Mouse (Mus musculus): ENCODE results near the gene Rapsn. TPM values are rescaled to one million over a fixed set of nuclear protein-coding genes. Genes with fewer than 3 reads are reported as not detected.
"Not testable (repeated sequence)": the region's sequence is repeated elsewhere in the genome, so short reads cannot be mapped to it uniquely, and the experiment has no call there.

Gene Rapsn
- polyA plus RNA-seq, 1 experiment from 2014 or later, result 2.1 TPM

DNA sequence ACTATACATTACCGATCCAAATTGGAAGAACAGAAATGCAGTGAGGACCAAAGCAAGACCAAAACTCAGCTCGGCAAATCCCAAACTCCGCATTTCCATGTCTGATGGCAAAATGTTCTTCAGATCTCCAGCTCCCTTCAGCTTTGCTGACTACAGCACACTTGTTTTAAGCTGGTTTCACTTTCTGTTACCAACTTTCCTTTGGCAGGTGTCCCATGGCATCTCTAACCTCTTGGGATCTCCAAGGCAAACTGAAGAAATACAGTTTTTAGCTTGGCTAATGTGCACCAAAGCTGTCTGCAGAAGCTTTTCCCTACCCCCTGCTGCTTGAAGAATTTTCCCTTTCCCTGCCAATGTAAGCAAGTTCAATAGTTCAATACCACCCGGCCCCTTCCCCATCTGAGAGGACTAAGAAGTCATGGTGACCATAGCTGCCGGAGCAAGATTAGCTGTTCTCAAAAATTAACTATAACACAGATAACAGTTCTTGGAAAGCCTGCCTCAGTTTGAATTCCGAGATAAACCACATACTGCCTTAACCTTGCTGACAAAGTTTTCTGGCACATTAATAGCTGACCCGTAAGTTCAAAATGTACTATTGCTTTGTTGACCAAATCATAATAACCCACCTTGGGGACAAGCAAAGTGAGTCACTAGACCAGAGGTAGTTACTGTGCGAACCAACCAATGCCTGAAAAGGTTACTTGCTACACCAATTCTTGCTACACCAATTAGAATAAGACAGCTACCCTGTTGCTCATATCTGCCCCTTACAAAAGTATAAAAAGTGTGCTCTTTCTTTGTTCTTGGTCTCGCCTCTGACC lies 7.8 kb upstream of the Rapsn start:
- H3K4me3 ChIP-seq, result no peak overlapping the region
- 81% methylated on average over 9 of the region's 9 CpGs for WGBS
- no peaks in the 10 kb centered on the region for H3K9me3 ChIP-seq
- H3K9ac ChIP-seq, result no peak overlapping the region
- H3K4me2 ChIP-seq, result no peak overlapping the region
- no peaks in the 10 kb centered on the region for H3K36me3 ChIP-seq
- no peaks in the 10 kb centered on the region for H3K27me3 ChIP-seq
- no peak for ATAC-seq (ENCODE audit: low read depth)
- H3K4me1 ChIP-seq (replicated peaks), result no peaks in the 10 kb centered on the region
- H3K27ac ChIP-seq (replicated peaks), result no peak overlapping the region

DNA sequence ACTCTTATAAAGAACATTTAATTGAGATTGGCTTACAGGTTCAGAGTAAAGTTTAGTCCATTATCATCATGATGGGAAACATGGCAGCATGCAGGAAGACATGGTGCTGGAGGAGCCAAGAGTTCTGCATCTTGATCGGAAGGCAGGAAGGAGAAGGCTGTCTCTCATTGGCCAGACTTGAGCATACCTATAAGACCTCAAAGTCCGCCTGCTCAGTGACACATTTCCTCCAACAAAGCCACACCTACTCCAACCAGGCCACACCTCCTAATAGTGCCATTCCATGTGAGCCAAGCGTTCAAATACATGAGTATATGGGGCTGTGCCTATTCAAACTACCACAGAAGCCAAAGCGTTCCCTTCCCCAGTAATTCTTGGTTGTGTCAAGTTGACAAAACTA lies 4.2 kb upstream of the Rapsn start:
- Histone ChIP-seq H3K4me3 (no peak overlapping the region), H3K4me1 (replicated peaks) (no peaks in the 10 kb centered on the region), H3K27ac (replicated peaks) (no peak overlapping the region), H3K27me3 (no peaks in the 10 kb centered on the region), H3K9me3 (no peaks in the 10 kb centered on the region), H3K9ac (no peak overlapping the region), H3K36me3 (no peaks in the 10 kb centered on the region), H3K4me2 (no peak overlapping the region)
- no peak for ATAC-seq (ENCODE audit: low read depth)
- 86% methylated on average over 4 of the region's 4 CpGs for WGBS

DNA sequence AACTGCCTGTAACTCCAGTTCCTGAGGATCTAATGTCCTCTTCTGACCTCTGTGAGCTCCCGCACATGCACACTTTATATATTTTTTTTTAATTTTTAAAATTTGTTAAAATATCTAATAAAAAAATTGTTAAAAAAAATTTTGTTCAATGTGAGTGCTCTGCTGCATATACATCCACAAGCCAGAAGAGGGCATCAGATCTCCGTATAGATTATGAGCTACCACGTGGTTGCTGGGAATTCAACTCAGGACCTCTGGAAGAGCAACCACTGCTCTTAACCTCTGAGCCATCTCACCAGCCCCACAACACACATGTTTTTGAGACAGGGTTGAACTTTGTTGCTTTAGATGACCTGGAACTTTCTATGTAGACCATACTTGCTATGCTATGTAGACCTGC lies 2.4 kb upstream of the Rapsn start:
- Histone ChIP-seq H3K9ac (no peak overlapping the region), H3K36me3 (no peaks in the 10 kb centered on the region), H3K4me2 (no peak overlapping the region), H3K4me1 (replicated peaks) (no peaks in the 10 kb centered on the region), H3K27me3 (no peaks in the 10 kb centered on the region), H3K27ac (replicated peaks) (no peak overlapping the region), H3K9me3 (no peaks in the 10 kb centered on the region), H3K4me3 (no peak overlapping the region)
- 23% methylated on average over 3 of the region's 3 CpGs for WGBS
- ATAC-seq (ENCODE audit: low read depth), result no peak

DNA sequence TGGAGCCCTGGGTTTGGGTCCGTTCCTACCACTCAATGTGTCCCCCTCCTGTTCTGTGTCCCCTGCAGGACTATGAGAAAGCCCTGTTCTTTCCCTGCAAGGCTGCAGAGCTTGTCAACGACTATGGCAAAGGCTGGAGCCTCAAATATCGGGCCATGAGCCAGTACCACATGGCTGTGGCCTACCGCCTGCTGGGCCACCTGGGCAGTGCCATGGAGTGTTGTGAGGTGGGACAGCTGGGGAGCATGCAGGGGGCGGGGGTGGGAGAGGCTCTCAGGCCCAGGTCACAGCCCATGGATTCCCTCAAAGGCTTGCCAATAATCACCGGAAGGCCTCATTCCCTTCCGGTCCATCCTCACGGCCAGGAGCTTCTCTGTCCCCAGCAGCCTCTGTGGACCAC lies 6.4 kb downstream of the Rapsn start:
- 72% methylated on average over 8 of the region's 8 CpGs for WGBS
- no peak overlapping the region for H3K4me2 ChIP-seq
- no peak overlapping the region for H3K27ac ChIP-seq (replicated peaks)
- no peak overlapping the region for H3K4me3 ChIP-seq
- H3K9ac ChIP-seq, result no peak overlapping the region
- no peaks in the 10 kb centered on the region; the same call in 1 of the 2 replicates for H3K4me1 ChIP-seq (replicated peaks)
- H3K36me3 ChIP-seq, result no peaks in the 10 kb centered on the region
- no peak for ATAC-seq (ENCODE audit: low read depth)
- H3K27me3 ChIP-seq, result no peaks in the 10 kb centered on the region
- no peaks in the 10 kb centered on the region for H3K9me3 ChIP-seq

DNA sequence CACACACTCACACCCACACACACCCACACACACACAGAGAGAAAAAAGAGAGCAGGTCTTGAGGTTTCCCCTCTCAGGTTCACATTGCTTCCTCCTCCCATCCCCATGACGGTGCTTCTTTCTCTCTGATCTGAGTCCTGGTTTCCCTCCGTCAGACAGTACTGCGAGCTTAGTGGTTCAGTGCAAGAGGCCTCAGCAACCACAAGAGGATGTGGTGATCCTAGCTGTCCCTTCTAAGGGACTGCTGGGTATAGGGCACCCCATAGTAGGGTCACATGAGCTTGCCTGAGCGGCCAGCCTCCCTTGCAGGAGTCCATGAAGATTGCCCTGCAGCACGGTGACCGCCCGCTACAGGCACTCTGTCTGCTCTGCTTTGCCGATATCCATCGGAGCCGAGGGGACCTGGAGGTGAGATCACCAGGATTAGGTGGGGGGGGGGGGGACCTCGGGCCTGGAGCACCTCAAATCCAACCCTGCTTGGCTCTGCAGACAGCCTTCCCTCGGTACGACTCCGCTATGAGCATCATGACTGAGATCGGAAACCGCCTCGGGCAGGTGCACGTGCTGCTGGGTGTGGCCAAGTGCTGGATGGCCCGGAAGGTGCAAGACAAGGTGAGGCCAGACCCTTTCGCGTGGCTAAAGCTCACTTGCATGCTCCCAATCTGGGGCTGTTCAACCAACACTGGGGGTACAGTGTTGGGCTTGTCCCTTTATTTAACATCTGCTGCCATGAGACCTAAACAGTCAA lies 7.4 kb downstream of the Rapsn start:
- H3K9ac ChIP-seq, result no peak overlapping the region
- 74% methylated on average over 21 of the region's 21 CpGs for WGBS
- H3K27ac ChIP-seq (replicated peaks), result no peak overlapping the region
- no peak overlapping the region for H3K4me2 ChIP-seq
- H3K4me3 ChIP-seq, result no peak overlapping the region
- H3K4me1 ChIP-seq (replicated peaks), result no peaks in the 10 kb centered on the region; the same call in 1 of the 2 replicates
- H3K9me3 ChIP-seq, result no peaks in the 10 kb centered on the region
- no peaks in the 10 kb centered on the region for H3K36me3 ChIP-seq
- ATAC-seq (ENCODE audit: low read depth), result no peak; the same call in 1 of the 2 replicates
- H3K27me3 ChIP-seq, result no peaks in the 10 kb centered on the region

DNA sequence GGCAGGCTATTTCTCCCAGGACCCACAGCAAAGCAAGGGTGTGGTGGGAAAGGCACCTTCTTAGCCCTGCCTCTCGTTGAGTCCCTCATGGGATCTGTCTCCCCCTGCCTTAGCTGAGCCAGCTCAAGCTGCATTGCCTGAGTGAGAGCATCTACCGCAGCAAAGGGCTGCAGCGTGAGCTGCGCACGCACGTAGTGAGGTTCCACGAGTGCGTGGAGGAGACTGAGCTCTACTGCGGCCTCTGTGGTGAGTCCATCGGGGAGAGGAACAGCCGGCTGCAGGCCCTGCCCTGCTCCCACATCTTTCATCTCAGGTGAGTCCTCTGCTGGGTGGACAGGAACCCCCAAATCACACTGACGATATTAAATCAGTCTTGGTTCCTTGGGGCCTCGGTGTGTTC lies 9.3 kb downstream of the Rapsn start:
- Histone ChIP-seq H3K9me3 (no peaks in the 10 kb centered on the region), H3K4me3 (no peak overlapping the region), H3K36me3 (no peaks in the 10 kb centered on the region), H3K27me3 (no peaks in the 10 kb centered on the region), H3K9ac (no peak overlapping the region), H3K27ac (replicated peaks) (no peak overlapping the region), H3K4me1 (replicated peaks) (no peaks in the 10 kb centered on the region; the same call in 1 of the 2 replicates), H3K4me2 (no peak overlapping the region)
- 83% methylated on average over 13 of the region's 13 CpGs for WGBS
- no peak for ATAC-seq (ENCODE audit: low read depth)

DNA sequence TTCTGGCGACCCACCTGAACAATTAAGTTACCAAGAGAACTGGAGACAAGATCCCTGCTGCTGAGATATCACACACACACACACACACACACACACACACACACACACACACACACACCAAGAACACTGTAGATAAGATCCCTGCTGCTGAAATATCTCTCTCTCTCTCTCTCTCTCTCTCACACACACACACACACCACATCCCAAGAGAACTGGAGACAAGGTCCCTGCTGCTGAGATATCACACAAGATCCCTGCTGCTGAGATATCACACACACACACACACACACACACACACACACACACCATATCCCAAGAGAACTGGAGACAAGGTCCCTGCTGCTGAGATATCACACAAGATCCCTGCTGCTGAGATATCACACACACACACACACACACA lies 10.4 kb downstream of the Rapsn start:
- WGBS, result 90% methylated on average over 1 of the region's 1 CpGs
- not testable (repeated sequence) for H3K27ac ChIP-seq (replicated peaks)

DNA sequence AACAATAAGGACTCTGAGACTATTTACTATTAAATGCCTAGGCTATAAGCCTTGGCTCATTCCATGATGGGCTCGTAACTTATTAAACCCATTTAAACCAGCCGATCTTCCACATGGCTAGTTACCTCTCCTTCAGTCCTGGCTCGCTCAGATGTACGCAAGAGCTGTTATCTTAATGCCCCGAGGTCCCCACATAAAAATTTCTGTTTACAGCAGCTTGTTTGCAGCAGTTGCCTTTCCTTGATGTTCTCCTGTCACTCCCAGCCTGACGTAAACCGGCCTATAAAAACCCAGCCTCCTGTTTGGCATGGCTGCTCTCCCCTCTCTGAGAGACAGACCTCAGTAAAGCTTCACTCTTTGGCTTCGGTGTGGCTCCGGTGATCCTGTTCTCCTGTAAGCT lies 11.9 kb downstream of the Rapsn start:
- no peaks in the 10 kb centered on the region for H3K9me3 ChIP-seq
- H3K27ac ChIP-seq (replicated peaks), result no peak overlapping the region
- no peak overlapping the region for H3K9ac ChIP-seq
- 0 out of 2 replicates have a peak, but pooled peaks cover 4% of the 10 kb centered on the region for H3K4me1 ChIP-seq (replicated peaks)
- H3K4me2 ChIP-seq, result no peak overlapping the region
- no peak for ATAC-seq (ENCODE audit: low read depth)
- no peaks in the 10 kb centered on the region for H3K27me3 ChIP-seq
- WGBS, result 71% methylated on average over 9 of the region's 9 CpGs
- no peaks in the 10 kb centered on the region for H3K36me3 ChIP-seq
- H3K4me3 ChIP-seq, result no peak overlapping the region

More for the DNA sequence above, 10.4 kb downstream of the Rapsn start:
- H3K9me3 ChIP-seq; H3K9ac ChIP-seq; ATAC-seq (ENCODE audit: low read depth); H3K4me3 ChIP-seq; H3K36me3 ChIP-seq; H3K4me1 ChIP-seq (replicated peaks); H3K4me2 ChIP-seq; H3K27me3 ChIP-seq: not testable (repeated sequence)

DNA sequence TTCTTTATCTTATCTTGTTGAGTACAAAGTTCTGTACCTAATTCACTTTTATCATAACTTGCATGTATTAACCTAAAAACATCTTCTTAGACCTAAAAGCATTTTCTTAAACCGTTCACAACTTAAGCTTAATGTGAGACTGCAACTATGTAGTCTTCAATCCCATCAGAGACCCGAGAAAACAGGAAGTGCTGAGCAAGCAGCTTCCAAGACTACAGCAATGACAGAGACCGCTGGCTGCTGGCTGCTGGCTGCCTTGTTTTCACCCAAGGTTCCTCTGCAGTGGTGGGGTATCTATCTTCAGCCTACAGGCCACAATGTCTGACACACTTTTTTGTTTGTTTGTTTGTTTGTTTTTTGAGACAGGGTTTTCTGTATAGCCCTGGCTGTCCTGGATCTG lies 16.5 kb downstream of the Rapsn start:
- Histone ChIP-seq H3K4me2 (no peak overlapping the region), H3K27me3 (no peaks in the 10 kb centered on the region), H3K9me3 (no peaks in the 10 kb centered on the region), H3K36me3 (peaks cover 17% of the 10 kb centered on the region), H3K9ac (no peak overlapping the region), H3K4me1 (replicated peaks) (peaks cover 24% of the 10 kb centered on the region), H3K27ac (replicated peaks) (no peak overlapping the region), H3K4me3 (no peak overlapping the region)
- ATAC-seq (ENCODE audit: low read depth), result no peak
- whole genome bisulfite sequencing, result 83% methylated on average over 3 of the region's 3 CpGs

DNA sequence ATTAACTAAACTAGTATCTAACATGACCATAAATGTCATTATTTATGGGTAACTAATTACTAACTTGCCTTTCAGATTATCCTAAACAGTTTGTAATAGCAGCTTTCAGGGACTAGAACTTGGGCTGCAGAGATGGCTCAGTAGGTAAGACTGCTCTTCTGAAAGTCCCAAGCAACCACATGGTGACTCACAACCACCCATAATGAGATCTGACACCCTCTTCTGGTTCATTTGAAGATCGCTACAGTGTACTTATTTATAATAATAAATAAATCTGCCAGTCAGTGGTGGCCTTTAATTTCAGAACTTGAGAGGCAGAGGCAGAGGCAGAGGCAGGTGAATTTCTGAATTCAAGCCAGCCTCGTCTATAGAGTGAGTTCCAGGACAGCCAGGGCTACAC lies 17.3 kb downstream of the Rapsn start:
- no peak overlapping the region for H3K27ac ChIP-seq (replicated peaks)
- H3K4me3 ChIP-seq, result peak overlapping the region; percentile 71; the same call in 1 of the 2 replicates
- peak overlapping the region; percentile 94 for H3K4me2 ChIP-seq
- H3K9me3 ChIP-seq, result no peaks in the 10 kb centered on the region
- 67% methylated on average over 2 of the region's 2 CpGs for WGBS
- H3K9ac ChIP-seq, result no peak overlapping the region
- no peak for ATAC-seq (ENCODE audit: low read depth)
- peaks cover 26% of the 10 kb centered on the region for H3K36me3 ChIP-seq
- no peaks in the 10 kb centered on the region for H3K27me3 ChIP-seq
- H3K4me1 ChIP-seq (replicated peaks), result peaks cover 24% of the 10 kb centered on the region

DNA sequence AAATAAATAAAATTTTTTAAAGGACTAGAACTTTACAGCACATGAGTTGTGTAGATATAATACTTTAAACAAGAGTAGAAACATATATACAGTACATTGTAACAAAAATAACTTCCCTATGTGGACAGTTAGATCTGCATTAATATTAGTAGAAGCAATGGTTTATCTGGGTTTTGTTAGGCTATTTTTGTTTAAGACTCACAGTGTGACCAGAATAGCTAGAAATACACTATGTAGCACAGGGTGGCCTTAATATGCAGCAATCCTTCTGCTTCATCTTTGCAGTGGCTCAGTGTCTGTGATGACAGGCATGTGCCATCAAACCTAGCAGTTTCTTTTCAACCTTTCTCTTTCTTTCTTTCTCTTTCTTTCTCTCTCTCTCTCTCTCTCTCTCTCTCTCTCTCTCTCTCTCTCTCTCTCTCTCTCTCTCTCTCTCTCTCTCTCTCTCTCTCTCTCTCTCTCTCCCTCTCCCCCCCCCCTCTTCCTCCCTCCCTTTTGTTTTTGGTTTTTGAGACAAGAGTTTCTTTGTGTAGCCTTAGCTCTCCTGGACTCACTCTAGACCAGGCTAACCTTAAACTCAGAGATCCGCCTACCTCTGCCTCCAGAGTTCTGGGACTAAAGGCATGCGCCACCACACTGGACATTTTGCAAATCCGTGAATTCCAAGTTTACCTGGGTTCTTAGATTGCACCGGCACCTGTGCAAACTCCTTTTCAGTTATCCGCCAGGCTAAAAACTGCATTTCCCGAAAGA lies 17.9 kb downstream of the Rapsn start:
- H3K27ac ChIP-seq (replicated peaks), result no peak overlapping the region
- no peaks in the 10 kb centered on the region for H3K9me3 ChIP-seq
- H3K4me2 ChIP-seq, result peak overlapping the region; percentile 94
- H3K4me1 ChIP-seq (replicated peaks), result peaks cover 24% of the 10 kb centered on the region
- H3K9ac ChIP-seq, result peak overlapping the region; percentile 87
- ATAC-seq (ENCODE audit: low read depth), result peak; percentile 70
- peak overlapping the region; percentile 71 for H3K4me3 ChIP-seq
- H3K27me3 ChIP-seq, result no peaks in the 10 kb centered on the region
- peaks cover 32% of the 10 kb centered on the region for H3K36me3 ChIP-seq
- WGBS, result 1% methylated on average over 6 of the region's 6 CpGs

DNA sequence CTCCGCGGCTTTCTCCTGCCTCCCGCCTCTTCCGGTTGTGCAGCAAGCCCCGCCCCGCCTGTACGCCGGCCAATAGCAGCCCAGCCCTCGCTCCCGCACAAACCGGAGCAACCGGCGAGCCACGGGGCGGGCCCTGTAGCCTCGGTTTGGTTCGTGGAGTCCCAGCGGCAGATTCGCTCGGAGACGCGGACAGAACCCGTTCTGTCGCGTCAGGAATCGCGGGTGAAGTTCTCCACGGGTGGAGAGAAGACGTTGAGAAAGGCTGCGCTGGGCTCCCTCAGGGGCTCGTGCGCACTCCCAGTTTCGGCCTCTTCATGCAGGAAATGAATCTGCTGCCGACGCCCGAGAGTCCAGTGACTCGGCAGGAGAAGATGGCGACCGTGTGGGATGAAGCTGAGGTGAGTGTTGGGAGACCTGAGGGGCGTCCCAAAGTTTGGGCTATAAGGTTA lies 18.5 kb downstream of the Rapsn start, which contains the start of gene Psmc3:
TSS of gene Psmc3 (plus strand) at position 76 of the 449 bp plus-strand sequence.
- Histone ChIP-seq H3K36me3 (peaks cover 38% of the 10 kb centered on the region), H3K9ac (peak within 1 kb of the TSS; percentile 87), H3K4me1 (replicated peaks) (peaks cover 24% of the 10 kb centered on the region), H3K9me3 (no peaks in the 10 kb centered on the region), H3K4me3 (peak within 1 kb of the TSS; percentile 71), H3K4me2 (peak within 1 kb of the TSS; percentile 94), H3K27ac (replicated peaks) (peak within 1 kb of the TSS; percentile 93), H3K27me3 (no peaks in the 10 kb centered on the region)
- ATAC-seq (ENCODE audit: low read depth), result peak; percentile 98
- under 1% methylated on average over 40 of the region's 40 CpGs for WGBS
